Mouse (Mus musculus) CH12.LX (cell line): Measurements from ENCODE around the gene Gnb1l.

ENCODE experiments used
- CHD2 ChIP-seq: IDR thresholded peaks from 2 replicates; pipeline ENCODE4 v1.6.1; 2011; ENCODE audit warnings: low read length, improper control_type of control experiment
- CTCF ChIP-seq, 2 experiments: IDR thresholded peaks in 1 of 2; conservative IDR thresholded peaks in 1 of 2; 2 replicates each; pipeline ENCODE4 v1.5.1; 2011 to 2012; ENCODE audit warnings: low read depth in 2 of 2, low read length in 2 of 2, improper control_type of control experiment in 1 of 2, inconsistent platforms in 1 of 2, mild to moderate bottlenecking in 1 of 2, moderate library complexity in 1 of 2
- ELF1 ChIP-seq: IDR thresholded peaks from 2 replicates; pipeline ENCODE4 v1.6.1; 2014; ENCODE audit warnings: low read depth, mild to moderate bottlenecking, inconsistent platforms, low read length, improper control_type of control experiment
- ETS1 ChIP-seq: conservative IDR thresholded peaks from 2 replicates; pipeline ENCODE4 v1.6.1; 2012; ENCODE audit warnings: low read depth, mild to moderate bottlenecking, inconsistent platforms, low read length, improper control_type of control experiment, moderate library complexity
- GABPA ChIP-seq: IDR thresholded peaks from 2 replicates; pipeline ENCODE4 v1.6.1; 2012; ENCODE audit warnings: low read depth, low read length, improper control_type of control experiment, inconsistent platforms; ENCODE audit not compliant: insufficient replicate concordance
- HCFC1 ChIP-seq: IDR thresholded peaks from 2 replicates; pipeline ENCODE4 v1.6.1; 2012; ENCODE audit warnings: low read depth, mild to moderate bottlenecking, inconsistent platforms, low read length, improper control_type of control experiment
- JUN ChIP-seq: IDR thresholded peaks from 2 replicates; pipeline ENCODE4 v1.6.1; 2011; ENCODE audit warnings: low read depth, mild to moderate bottlenecking, low read length, improper control_type of control experiment, moderate library complexity; ENCODE audit not compliant: insufficient read depth
- MEF2A ChIP-seq: IDR thresholded peaks from 2 replicates; pipeline ENCODE4 v1.6.1; 2014; ENCODE audit warnings: low read depth, mild to moderate bottlenecking, inconsistent platforms, low read length, improper control_type of control experiment, borderline replicate concordance
- MYC ChIP-seq: IDR thresholded peaks from 2 replicates; pipeline ENCODE4 v1.6.1; 2011; ENCODE audit warnings: low read depth, mild to moderate bottlenecking, improper control_type of control experiment, low read length
- POLR2A ChIP-seq: IDR thresholded peaks from 2 replicates; pipeline ENCODE4 v1.6.1; 2011; ENCODE audit warnings: low read depth, mild to moderate bottlenecking, improper control_type of control experiment, low read length
- RAD21 ChIP-seq: IDR thresholded peaks from 2 replicates; pipeline ENCODE4 v1.6.1; 2011; ENCODE audit warnings: low read depth, mild to moderate bottlenecking, low read length, improper control_type of control experiment, moderate library complexity
- RCOR1 ChIP-seq: conservative IDR thresholded peaks from 2 replicates; pipeline ENCODE4 v1.6.1; 2012; ENCODE audit warnings: low read depth, mild to moderate bottlenecking, inconsistent platforms, low read length, improper control_type of control experiment
- SIN3A ChIP-seq: IDR thresholded peaks from 2 replicates; pipeline ENCODE4 v1.6.1; 2012; ENCODE audit warnings: low read length, improper control_type of control experiment, inconsistent platforms
- TCF12 ChIP-seq: IDR thresholded peaks from 2 replicates; pipeline ENCODE4 v1.6.1; 2014; ENCODE audit warnings: low read depth, mild to moderate bottlenecking, inconsistent platforms, low read length, improper control_type of control experiment

DNA sequence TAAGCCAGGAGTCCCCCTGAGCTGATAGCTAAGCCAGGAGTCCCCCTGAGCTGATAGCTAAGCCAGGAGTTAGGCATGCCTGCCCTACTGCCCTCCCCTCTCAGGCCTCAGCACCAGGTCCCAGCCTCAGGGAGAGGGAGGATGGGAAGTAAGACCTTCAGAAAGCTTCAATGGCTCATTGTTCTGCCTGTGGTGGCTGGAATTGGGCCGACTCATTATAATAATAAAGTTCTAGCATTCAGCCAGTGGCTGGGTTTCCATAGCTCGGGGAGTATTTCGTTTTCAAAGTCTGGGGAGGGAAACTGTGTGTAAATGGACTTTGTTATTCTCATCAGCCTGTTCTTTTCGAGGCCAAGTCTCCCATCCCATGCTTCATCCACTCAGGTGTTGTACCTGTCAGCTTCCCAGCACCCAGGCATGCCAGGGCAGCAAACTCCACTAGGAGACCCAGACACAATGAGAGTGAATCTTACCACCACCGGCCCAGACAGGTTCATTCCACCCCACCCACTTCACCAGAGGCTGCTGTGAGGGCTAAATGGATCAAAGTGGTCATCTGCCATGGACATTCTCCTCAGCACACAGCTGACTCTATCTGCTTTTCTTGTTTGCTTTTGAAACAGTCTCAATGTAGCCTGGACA, 13.6 kb upstream of the Gnb1l start:
- TF ChIP-seq ELF1: no peak
- TF ChIP-seq RCOR1: no peak
- no peak for TF ChIP-seq SIN3A
- TF ChIP-seq POLR2A: no peak
- TF ChIP-seq RAD21: no peak
- no peak for TF ChIP-seq MYC
- TF ChIP-seq CTCF (conservative IDR thresholded peaks at IDR 0.05 in 1 of 2, IDR thresholded peaks at IDR 0.05 in 1 of 2; ENCODE audit: low read depth in 2 of 2, low read length in 2 of 2): no peak
- TF ChIP-seq JUN: no peak
- TF ChIP-seq GABPA: no peak
- no peak for TF ChIP-seq HCFC1
- no peak for TF ChIP-seq CHD2
- no peak for TF ChIP-seq MEF2A
- TF ChIP-seq TCF12: no peak
- TF ChIP-seq ETS1: no peak
